In genomic region chr17:8526815-8527261, GRCm38 (mm10) we compare ENCODE assay signal across 14 mouse cellular contexts. TPM values are rescaled to one million over a fixed set of nuclear protein-coding genes. Genes with fewer than 3 reads are reported as not detected.
DNase-seq lines count a peak whose midpoint lies in the region; ATAC-seq lines count a peak whose summit lies in the region.
"Had no signal": no experiment of that assay in that cellular context is flagged by ENCODE, and none has a peak within 500 bp of the region (broad histone marks: within the 10 kb centered on the region; RNA-seq: fewer than 3 reads in every experiment).

No protein-coding gene starts in this region.

- 0 out of 2 replicates have a peak overlapping the region, but pooled peaks have one; percentile 14 for H3K4me2 ChIP-seq in heart, embryonic 15.5 days
- no peak overlapping the region; the same call in 1 of the 2 replicates for H3K4me2 ChIP-seq in midbrain, embryonic 15.5 days

- H3K27ac ChIP-seq in heart, embryonic 15.5 days: no peak overlapping the region
- H3K27ac ChIP-seq in midbrain, embryonic 15.5 days: no peak overlapping the region
- H3K27ac ChIP-seq in midbrain, embryonic 10.5 days (replicated peaks): no peak overlapping the region
- H3K27ac ChIP-seq: midbrain, embryonic 12.5 days had no signal

- H3K4me1 ChIP-seq in heart, embryonic 15.5 days (replicated peaks): peaks cover 24% of the 10 kb centered on the region
- H3K4me1 ChIP-seq in midbrain, embryonic 15.5 days: peaks cover 32% of the 10 kb centered on the region
- peaks cover 35% of the 10 kb centered on the region for H3K4me1 ChIP-seq in midbrain, embryonic 10.5 days

- H3K4me3 ChIP-seq in heart, embryonic 15.5 days: peak overlapping the region; percentile 59; the same call in 1 of the 2 replicates
- 0 out of 2 replicates have a peak overlapping the region, but pooled peaks have one; percentile 2 for H3K4me3 ChIP-seq in midbrain, embryonic 15.5 days
- no peak overlapping the region for H3K4me3 ChIP-seq in midbrain, embryonic 10.5 days

- H3K27me3 ChIP-seq in heart, embryonic 15.5 days: peaks cover 51% of the 10 kb centered on the region
- peaks cover 10% of the 10 kb centered on the region; the same call in 1 of the 2 replicates for H3K27me3 ChIP-seq in midbrain, embryonic 15.5 days (replicated peaks)
- peaks cover 66% of the 10 kb centered on the region for H3K27me3 ChIP-seq in midbrain, embryonic 10.5 days (ENCODE audit: low read depth, poor library complexity, severe bottlenecking)

- DNase-seq in heart, adult 18-20 months: no peak
- DNase-seq in midbrain, embryonic 10.5 days (ENCODE audit: low spot score): no peak
- peak; percentile 62 to 70 for DNase-seq in cerebellum, postnatal 14 days
- DNase-seq in retina, embryonic 14.5 days (ENCODE audit: low spot score): peak; percentile 7
- no peak for DNase-seq in urinary bladder, postnatal 14 days (ENCODE audit: low spot score)
- no peak for DNase-seq in embryo, embryonic 9.5 days (ENCODE audit: extremely low spot score)
- DNase-seq: gastrocnemius, postnatal 36 days had no signal

- ATAC-seq in heart, embryonic 15.5 days (replicated peaks; ENCODE audit: insufficient number of reproducible peaks, insufficient read depth, low FRiP score, low read depth): no peak
- ATAC-seq in midbrain, embryonic 15.5 days (replicated peaks): no peak
- ATAC-seq: inflammation-experienced regulatory T-cells, adult 6 months had no signal

- H3K9ac ChIP-seq in heart, embryonic 15.5 days: no peak overlapping the region
- H3K9ac ChIP-seq in midbrain, embryonic 15.5 days: no peak overlapping the region
- H3K9ac ChIP-seq: midbrain, embryonic 12.5 days had no signal

- 14% methylated on average over 8 of the region's 9 CpGs for WGBS in heart, embryonic 15.5 days
- WGBS in midbrain, embryonic 15.5 days: 9% methylated on average over 7 of the region's 9 CpGs
- 23% methylated on average over 8 of the region's 9 CpGs for WGBS in midbrain, embryonic 10.5 days

- H3K36me3 ChIP-seq in heart, embryonic 15.5 days: no peaks in the 10 kb centered on the region
- H3K36me3 ChIP-seq in midbrain, embryonic 15.5 days (replicated peaks): no peaks in the 10 kb centered on the region
- no peaks in the 10 kb centered on the region for H3K36me3 ChIP-seq in midbrain, embryonic 10.5 days
- H3K36me3 ChIP-seq: midbrain, embryonic 12.5 days had no signal

- no peaks in the 10 kb centered on the region for H3K9me3 ChIP-seq in heart, embryonic 15.5 days (replicated peaks)
- H3K9me3 ChIP-seq in midbrain, embryonic 15.5 days: no peaks in the 10 kb centered on the region
- H3K9me3 ChIP-seq in midbrain, embryonic 10.5 days (replicated peaks): no peaks in the 10 kb centered on the region
- H3K9me3 ChIP-seq: midbrain, embryonic 12.5 days had no signal

RNA-seq across cellular contexts. Expression of gene Pde10a, which starts 1.7 kb away (rescaled TPM):
- 1.4 and 2.1 TPM in 2 replicates for polyA plus RNA-seq in heart, embryonic 15.5 days (2015; fragmentation: Nextera tagmentation; extraction: Ambion mirVana)
- 1 to 10 TPM; 2.4 to 3.6 TPM for total RNA-seq in heart, adult 18-20 months (2021)
- 14.9 and 17.3 TPM in 2 replicates for polyA plus RNA-seq in midbrain, embryonic 15.5 days (2015; fragmentation: Nextera tagmentation; extraction: Ambion mirVana)
- 4.3 and 5.3 TPM in 2 replicates for polyA plus RNA-seq in midbrain, embryonic 10.5 days (2016; fragmentation: Nextera tagmentation; extraction: Ambion mirVana)
- polyA plus RNA-seq: inflammation-experienced regulatory T-cells, adult 6 months had no signal

RNA-seq across cellular contexts. Expression of gene Gm17087, which starts 39.9 kb away (rescaled TPM):
- polyA plus RNA-seq in heart, embryonic 15.5 days (2015; fragmentation: Nextera tagmentation; extraction: Ambion mirVana): not detected in 2 replicates
- not detected for total RNA-seq in heart, adult 18-20 months (2021)
- not detected in 2 replicates for polyA plus RNA-seq in midbrain, embryonic 15.5 days (2015; fragmentation: Nextera tagmentation; extraction: Ambion mirVana)
- polyA plus RNA-seq in midbrain, embryonic 10.5 days (2016; fragmentation: Nextera tagmentation; extraction: Ambion mirVana): not detected in 2 replicates
- total RNA-seq: gastrocnemius, postnatal 36 days; layer of hippocampus, adult 18-20 months had no signal
- polyA plus RNA-seq: liver, embryonic 16.5 days; midbrain, embryonic 12.5 days; stomach, embryonic 16.5 days had no signal

Comparison
In these comparisons a context has a peak if more than half of its experiments do, and no peak if none do; other contexts are left out.
1. DNase-seq: peak in cerebellum, postnatal 14 days (2 of 2) and retina, embryonic 14.5 days (single experiment); none in heart, adult 18-20 months (0 of 2), midbrain, embryonic 10.5 days (single experiment), urinary bladder, postnatal 14 days (single experiment) and embryo, embryonic 9.5 days (single experiment).